Mouse (Mus musculus) heart, postnatal 36 days (tissue): ENCODE measurements around the gene Gm28374. TPM values are rescaled to one million over a fixed set of nuclear protein-coding genes. Genes with fewer than 3 reads are reported as not detected.

ENCODE experiments used
- DNase-seq, 2 experiments: peaks; one replicate each; pipeline ENCODE4 v3.0.0; 2021 to 2022
- intact Hi-C: fragments of 180-260 bp; cut with DNase I; formaldehyde crosslinking; loops from one replicate; pipeline ENCODE4 v1.15.1; 2025
- total RNA-seq, 2 experiments: library from RNA; stranded (reverse); gene quantifications; 2 replicates each; pipeline ENCODE4 v1.2.3; 2021

The Gm28374 gene
- total RNA-seq, 2 experiments from 2014 or later: not detected

DNA sequence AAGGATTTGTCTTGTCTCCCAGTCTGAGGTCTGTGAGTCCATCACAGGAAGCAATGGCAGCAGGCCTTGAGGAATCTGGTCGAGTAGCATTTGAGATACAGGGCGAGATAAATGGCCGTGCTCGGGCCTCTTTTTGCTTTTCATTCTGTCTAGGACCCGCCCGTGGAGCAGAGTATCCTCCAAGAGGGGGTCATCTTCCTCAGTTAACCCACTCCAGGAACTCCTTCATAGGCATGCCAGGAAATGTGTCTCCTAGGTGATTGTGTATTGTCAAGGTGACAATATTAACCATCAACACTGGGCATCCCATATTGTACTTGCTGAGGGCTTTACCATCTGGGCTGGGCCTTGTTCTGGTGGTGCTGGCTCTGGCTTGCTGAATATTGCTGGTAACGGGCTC lies 12.1 kb upstream of the Gm28374 start, which contains the start of gene AC131692.1:
Gene AC131692.1, plus strand, starts transcription at position 301 of the 400 bp plus-strand sequence.
- intact Hi-C loops: no loop called here
- DNase-seq: no peak

DNA sequence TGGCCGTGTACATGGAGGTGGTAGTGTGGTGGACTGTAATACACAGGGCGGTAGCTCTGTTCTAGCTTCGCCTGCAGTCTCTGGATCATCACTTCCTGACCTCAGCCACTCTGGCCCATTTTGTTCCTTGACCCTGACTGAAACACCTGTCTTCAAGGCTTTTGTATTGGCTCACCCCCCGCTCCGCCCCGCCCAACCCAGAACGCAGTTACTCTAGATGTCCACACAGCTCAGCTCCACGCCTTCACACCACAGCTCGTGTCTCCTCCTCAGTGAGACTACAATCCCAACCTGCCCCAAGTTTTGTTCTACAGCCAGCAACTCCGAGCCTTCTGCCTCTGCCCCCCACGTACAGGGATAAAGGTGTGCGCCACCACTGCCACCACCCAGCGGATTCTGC lies 6.8 kb upstream of the Gm28374 start:
- intact Hi-C loops: no loop called here
- no peak for DNase-seq

DNA sequence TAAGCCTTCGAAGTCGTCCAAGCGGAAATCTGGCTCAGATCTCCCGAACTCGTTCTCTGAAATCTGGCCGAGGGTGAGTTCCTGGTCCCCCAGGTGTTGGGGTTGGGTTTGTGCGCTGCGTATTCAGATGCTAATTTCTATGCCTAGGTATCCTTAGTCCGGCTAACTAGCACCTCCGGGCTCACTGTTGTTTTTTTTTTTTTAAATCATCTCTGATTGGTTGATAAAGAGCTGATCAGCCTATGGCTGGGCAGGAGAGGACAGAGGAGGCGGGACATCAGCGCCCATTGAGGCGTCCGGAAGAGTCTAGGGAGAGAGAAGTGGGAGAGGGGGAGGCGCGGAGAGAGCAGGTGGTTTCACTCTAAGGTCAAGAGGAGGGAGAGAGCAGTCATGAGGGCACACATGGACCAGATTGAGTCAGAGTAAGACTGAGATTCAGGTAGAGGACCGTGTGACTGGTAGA lies 3.4 kb upstream of the Gm28374 start:
- intact Hi-C loops: no loop called here
- no peak for DNase-seq

DNA sequence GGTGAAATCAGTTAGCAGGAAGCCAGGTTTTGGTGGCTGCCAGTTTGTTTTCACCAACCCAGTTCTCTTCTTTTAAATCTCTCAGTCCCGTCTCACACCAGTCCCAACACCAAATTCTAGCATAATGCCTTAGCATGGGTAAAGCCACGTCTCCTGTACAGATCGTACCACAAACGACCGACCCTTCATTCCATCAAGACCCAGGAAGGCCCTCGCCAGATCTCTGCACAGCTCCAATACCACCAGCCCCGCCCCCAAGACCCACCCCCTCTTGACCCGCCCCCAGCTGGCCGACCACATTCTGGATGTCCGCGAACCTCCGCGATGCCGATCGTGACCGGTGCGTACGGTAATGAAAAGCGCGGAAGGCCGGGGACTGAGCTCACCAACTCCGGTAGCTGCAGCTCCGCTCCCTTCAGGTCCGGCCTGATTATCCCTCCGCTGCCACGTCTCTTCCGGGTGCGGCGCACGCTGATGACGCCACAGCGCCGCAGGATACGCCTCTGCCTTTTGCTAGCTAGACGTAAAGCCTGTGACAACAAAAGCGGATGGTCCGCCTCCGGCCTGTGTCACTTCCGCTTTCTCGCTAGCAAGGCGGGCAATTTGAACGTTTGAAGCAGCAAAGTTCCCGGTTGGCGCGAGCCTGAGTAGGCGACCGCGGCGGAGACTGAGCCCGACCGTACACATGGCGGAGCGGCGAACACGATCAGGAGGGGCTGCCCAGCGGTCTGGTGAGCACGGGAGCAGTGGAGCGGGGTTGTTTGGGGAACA lies 2.6 kb upstream of the Gm28374 start, which contains the start of the genes Zfpl1 and Cdca5:
Gene Zfpl1, minus strand, starts transcription at position 479 of the 771 bp plus-strand sequence.
Gene Cdca5, plus strand, starts transcription at position 506 of the 771 bp plus-strand sequence.
- peak; percentile 95 to 98 for DNase-seq
- intact Hi-C loops: loop anchor here (1.0 kb wide), 1 partner anchor 27 kb away; the partner anchor contains the start of genes Fau and Mrpl49

DNA sequence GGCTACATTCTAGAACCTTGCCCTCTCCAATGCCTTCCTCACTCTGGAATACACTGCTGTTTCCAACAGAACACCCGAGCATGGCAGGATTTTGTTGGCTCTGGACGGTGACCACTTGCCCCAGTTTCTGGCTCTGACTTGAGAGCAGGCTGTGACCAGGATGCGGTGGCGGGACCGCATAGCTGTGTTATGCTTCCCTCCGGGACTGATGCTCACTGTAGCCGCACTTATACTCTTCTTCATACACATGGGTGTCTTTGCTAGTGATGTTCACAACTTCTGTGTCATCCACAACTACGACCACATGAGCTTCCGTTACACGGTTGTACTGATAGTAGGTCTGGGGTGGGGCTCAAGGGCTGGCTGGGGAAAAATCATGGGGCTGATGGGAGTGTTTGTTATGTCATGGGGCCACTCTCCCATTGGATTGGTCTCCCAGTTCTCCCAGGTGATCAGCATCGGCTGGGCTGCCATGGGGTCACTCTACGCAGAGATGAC lies 2.0 kb downstream of the Gm28374 start, which contains the start of gene Tmem262:
Gene Tmem262, plus strand, starts transcription at position 51 of the 498 bp plus-strand sequence.
- DNase-seq: no peak
- intact Hi-C loops: loop anchor here (5.0 kb wide), 1 partner anchor 252 kb away; the partner anchor contains the start of gene Men1

DNA sequence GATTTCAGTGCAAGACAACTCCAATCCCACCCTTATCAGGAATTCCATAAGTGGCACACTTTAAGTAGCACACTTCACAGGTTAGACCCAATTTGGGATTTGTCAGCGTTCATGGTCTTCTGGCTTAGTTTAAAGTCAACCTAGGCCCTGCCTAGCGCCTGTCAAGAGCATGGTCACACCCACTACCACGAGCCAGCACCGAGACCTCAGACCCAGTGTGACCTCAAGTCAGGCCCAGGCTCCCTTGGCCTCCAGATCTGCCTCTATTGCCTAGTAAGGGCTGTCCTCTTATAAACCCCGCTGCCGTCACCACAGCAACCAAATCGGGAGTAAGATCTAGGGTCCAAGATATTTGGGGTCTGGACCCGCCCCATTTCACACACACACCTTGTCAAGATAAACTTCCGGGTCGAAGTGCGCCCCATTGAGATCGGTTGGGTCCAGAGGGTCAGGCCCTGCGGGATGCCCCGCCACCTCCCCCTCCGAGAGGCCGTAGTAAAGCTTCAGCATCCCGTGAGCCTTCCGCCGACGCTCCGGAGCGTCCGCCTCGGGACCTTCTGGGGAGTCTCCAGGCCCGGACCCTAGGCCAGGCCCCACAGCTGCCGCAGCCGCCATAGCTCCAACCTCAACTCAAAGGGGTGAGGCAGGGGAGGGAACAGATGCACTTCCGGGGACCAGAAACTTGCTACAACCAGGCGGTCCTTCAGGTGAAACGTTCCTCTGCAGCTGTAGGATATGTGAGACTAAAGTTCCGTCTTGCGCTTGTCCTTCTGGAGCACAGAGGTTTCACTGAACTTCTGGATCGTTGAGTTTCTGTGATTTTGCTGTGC lies 5.3 kb downstream of the Gm28374 start, which contains the start of gene Vps51:
Gene Vps51, minus strand, starts transcription at position 668 of the 830 bp plus-strand sequence.
- intact Hi-C loops: loop anchor here (5.0 kb wide), 1 partner anchor 256 kb away; the partner anchor contains the start of gene Men1
- DNase-seq: peak; percentile 86 to 87

DNA sequence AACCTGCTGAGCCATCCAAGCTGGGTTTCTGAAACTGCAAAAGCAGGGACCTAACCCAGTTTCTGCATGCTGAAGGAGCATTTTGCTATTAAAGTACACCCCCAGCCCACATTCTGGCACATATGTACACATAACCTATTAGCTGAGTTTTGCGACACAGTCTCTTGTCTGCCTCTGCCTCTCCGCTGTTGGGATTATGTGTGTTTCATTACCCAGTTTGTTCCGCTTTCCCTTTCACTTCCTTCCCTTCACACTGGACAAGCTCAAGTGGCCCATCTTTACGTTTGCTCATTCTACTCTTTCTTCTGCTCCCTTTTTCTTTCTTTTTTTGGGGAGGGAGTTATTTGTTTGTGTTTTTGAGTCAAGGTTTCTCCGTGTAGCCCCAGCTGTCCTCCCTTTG lies 8.2 kb downstream of the Gm28374 start:
- no peak for DNase-seq
- intact Hi-C loops: no loop called here

DNA sequence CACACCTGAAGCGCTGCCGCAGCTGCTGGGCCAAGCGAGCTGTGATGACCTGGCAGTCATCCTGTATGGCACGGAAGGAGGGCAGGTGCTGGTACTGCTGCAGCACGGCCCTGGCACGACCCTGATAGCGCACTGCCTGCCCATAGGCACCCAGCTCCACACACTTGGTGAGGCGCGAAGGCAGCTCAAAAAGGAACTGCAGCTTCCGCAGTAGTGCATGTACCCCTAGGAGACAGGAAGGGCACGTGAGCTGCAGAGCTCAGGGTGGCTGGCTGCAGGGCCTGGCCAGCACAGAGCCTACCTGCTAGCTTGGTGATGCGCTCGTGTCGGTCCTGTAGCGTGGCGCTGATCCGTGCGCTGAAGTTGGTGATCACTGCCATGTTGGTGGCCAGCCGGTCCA lies 10.8 kb downstream of the Gm28374 start:
- intact Hi-C loops: no loop called here
- DNase-seq: no peak

DNA sequence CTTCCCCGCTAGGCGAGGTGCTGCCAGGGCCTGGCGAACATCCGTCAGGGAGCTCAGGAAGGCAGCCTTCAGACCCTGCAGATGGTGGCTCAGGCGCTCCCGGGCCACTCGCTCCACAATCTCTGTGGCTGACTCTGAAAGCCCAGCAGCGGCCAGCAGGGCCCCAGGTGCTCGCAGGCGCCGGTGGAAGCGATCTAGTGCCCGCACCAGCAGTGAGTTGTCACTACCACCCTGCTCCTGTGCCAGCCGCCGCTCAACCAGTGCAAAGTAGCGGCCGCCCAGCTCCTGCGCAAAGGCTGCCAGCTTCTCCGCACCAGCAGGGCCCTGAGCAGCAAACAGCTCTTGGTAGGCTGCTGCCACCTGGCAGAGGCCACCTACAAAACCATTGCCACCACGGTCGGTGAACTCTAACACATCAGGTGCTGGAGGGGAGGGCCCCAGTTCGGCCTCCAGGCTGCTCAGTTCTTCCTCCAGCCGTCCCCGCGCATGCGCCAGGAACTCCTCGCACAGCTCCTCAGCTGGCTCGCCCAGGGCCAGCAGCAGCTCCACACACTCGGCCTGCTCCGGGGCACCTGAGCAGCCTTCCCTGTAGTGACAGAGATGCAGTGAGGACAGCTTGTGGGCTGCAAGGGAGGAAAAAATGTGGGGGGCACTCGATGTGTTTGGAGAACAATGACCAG lies 11.3 kb downstream of the Gm28374 start:
- intact Hi-C loops: no loop called here
- no peak for DNase-seq

DNA sequence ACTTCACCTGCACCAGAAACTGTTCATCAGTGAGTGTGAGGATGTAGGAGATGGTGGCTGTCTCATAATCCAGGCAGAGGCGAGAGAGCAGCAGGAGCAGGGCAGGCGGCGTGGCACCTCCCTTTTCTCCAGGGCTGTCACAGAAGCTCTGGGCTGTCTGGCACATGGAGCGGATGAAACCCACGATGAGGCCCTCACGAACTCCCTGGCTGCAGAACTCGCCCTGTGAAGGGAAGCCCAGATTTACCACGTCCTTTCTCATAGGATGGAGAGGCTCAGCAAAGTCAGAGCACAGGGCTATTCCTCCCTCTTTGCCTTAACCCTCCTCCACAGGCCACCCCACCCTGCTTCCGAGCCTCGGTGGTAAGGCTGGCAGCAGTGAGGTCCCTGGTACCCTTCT lies 12.2 kb downstream of the Gm28374 start:
- intact Hi-C loops: no loop called here
- DNase-seq: no peak

DNA sequence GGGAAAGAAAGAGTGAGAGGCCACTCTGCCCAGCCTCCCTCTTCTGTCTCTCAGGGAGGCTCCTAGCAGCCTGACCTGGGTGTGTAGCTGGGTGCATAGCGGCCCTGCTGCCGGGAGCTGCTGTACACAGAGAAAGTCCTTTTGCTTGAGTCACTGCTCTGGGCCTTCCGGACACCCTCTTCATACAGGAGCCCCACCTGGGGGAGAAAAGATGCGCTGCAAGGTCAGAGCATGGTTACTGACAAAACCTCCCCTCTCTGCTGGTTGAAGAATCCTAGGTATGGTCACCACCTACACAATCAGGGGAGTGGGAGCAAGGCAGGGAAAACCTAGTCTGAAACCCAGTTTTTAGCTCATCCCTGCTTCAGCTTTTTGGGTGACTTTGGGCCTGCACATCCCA lies 13.1 kb downstream of the Gm28374 start:
- DNase-seq: no peak
- intact Hi-C loops: no loop called here

DNA sequence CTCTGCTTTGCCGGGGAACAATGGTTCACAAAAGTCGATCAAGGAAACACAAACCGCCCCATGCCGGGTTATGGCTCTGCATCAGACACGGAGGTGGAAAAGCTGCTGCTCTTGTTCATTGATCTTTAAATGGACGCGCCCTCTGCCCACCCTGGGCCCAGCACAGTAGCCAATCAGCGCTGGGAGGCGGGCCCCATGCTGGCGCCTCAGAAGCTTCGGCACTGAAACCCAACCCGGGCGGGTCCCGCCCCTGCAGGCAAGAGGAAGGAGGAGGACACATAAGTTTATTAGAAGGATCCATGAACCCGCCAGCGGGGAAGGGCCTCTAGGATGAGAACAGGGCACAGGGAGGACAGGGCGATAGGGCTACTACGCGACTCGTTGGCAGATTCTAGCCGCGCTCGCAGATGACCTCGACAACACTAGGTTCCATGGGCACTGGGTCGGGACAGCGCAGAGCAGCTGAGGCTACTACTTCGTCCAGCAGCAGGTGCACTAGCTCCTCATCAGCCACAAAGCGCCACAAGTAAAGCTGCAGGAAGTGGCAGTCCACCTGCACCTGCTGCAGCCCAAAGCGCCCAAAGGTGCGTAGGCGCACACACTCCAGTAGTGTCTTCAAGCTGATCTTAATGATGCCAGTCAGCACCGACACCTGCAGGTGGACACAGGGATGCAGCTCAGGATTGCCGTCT lies 14.2 kb downstream of the Gm28374 start, which contains the start of gene Tm7sf2:
Gene Tm7sf2, minus strand, starts transcription at position 650 of the 692 bp plus-strand sequence.
- intact Hi-C loops: no loop called here
- DNase-seq: peak; percentile 87

DNA sequence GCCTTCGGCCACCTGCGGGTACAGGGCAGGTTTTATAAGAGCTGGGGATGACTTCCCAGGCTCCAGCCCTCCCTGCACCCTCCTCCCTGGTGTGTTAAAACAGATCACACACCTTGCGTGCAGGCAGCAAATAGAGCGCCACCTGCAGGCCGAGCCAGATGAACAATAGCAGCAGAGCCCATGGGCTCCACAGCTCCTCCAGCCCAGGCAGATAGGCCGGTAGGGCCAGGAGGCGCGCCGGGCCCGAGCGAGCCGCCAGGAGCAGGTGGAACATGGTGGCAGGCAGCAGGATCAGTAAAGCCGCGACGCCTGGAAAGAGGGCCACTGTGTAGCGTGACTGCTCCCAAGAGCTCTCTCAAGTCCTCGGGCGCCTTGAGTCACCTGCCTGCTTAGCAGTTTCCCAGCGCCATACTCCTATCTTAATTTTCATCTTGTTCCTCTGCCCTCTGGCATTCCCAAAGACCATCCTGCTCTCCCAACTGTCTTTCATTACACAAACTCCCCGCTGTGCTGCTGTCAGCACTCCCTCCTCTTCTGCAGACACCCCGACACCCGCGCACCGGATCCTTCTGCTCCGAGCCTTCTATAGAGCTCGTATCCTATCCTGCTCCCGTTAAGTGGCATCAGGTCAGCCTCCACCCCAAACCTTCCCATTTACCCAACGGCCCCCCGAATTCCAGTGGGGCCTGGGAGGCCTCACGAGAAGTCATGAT lies 14.9 kb downstream of the Gm28374 start:
- peak; percentile 69 to 78 for DNase-seq
- intact Hi-C loops: no loop called here

DNA sequence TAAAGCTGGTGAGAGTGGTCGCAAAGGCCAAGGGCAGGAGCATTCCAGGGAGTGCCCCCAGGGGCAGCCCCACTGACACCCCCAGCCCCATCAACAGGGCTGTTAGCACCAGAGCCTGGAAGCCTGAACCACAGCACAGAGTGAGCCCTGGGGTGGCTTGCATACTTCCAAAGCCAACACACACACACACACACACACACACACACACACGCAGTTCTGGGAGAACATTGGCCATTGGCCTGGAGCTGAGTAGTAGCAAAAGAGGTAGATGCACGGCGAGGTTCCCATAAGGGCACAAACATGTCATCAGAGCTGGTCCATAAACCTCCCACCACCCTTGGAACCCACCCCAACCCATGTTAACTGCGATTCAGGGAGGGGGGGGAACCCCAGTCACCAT lies 15.5 kb downstream of the Gm28374 start:
- DNase-seq: no peak
- intact Hi-C loops: no loop called here

DNA sequence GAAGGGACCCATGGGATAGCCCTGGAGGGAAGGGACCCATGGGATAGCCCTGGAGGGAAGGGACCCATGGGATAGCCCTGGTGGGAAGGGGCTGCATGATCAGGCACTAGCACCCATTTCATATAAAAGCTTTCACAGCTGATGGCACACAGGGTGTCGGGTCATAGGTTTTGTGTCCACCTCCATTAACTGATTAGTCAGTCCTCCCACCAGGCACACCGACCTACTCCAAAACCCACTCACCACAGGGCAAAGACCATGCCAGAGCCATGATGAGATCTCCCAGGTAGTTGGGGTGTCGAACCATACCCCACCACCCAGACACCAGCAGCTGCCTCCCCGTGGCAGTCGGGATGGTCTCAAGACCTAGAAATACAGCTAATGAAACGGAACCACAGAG lies 19.0 kb downstream of the Gm28374 start:
- intact Hi-C loops: loop anchor here (5.0 kb wide), 2 partner anchors 151 to 179 kb away; partner anchors contain the start of genes Atg2a and Dpf2
- no peak for DNase-seq

DNA sequence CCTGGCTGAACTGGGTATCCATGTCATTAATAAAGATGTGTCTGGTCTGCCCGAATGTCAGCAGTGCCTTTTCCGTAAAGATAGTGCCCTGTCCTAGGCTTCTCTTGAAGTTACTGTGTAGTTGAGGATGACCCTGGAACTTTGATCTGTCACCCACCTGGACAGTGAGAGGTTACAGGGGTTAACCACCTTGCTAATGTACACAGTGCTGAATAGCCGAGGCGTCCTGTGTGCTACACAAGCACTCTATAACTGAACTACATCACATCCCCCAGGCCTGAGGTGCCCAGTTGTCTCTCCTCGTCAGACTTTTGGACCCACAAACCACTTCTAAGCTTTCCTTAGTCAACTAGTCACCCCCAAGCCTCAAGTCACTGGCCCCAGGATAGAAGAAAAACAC lies 19.6 kb downstream of the Gm28374 start:
- no peak for DNase-seq
- intact Hi-C loops: loop anchor here (5.0 kb wide), 2 partner anchors 150 to 180 kb away; partner anchors contain the start of genes Atg2a and Dpf2

DNA sequence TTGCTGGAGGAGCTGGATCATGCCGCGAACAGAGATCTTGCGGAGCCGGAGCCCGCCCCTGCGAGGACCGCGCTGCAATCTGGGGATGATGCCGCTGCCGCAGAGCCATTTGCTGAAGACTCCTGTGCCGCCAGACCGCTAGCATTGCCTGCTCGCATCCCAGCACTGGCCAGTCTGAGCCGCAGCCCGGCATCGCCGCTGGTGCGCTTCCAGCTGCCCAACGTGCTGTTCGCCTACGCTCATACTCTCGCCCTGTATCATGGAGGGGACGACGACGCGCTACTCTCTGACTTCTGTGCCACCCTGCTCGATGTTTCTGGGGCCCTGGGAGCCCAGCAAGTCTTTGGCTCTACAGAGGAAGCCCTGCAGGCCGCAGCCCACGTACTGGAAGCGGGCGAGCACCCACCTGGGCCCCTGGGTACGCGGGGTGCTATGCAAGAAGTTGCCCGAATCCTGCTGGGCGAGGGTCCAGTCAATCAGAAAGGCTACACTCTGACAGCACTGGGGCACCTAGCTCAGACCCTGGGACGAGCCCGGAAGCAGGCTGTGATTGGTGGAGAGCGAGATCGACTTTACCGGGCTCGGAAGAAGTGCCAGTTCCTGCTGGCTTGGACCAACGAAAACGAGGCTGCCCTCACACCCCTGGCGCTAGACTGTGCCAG lies 20.3 kb downstream of the Gm28374 start:
- intact Hi-C loops: loop anchor here (5.0 kb wide), 2 partner anchors 149 to 181 kb away; partner anchors contain the start of genes Atg2a and Dpf2
- no peak for DNase-seq

DNA sequence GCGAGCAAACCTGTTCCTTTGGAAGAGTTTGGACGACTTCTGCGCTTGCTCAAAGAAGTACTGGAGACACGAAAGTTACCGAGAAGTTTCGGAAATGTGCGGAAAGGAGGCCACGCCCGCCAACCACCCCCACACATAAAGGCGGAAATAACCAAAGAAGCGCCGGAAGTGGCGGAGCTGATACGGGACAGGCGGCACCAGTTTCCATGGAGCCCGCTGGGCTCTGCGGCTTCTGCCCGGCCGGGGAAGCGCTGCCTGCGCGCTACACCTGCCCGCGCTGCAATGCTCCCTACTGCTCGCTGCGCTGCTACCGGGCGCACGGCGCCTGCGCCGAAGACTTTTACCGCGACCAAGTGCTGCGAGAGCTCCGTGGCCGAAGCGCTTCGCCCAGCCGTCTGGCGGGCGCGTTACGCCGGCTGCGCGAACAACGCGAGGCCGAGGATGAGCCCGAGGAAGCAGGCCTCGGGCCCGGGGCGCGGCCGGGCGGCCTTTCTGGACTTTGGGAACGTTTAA lies 21.0 kb downstream of the Gm28374 start, which contains the start of gene Znhit2:
Gene Znhit2, plus strand, starts transcription at position 172 of the 513 bp plus-strand sequence.
- intact Hi-C loops: loop anchor here (5.0 kb wide), 2 partner anchors 149 to 181 kb away; partner anchors contain the start of genes Atg2a and Dpf2
- peak; percentile 90 to 93 for DNase-seq
